Mouse (Mus musculus): ENCODE data around the gene Cacna2d1. TPM values are rescaled to one million over a fixed set of nuclear protein-coding genes. Genes with fewer than 3 reads are reported as not detected.

Gene Cacna2d1
- polyA plus RNA-seq, 1 experiment from 2014 or later: not detected

- Histone ChIP-seq H3K79me2 (ENCODE audit: inconsistent target) (no peaks in the 10 kb centered on the region), H3K27ac (no peak overlapping the region), H3K4me3 (ENCODE audit: inconsistent target) (no peak overlapping the region), H3K36me3 (ENCODE audit: inconsistent target) (no peaks in the 10 kb centered on the region)
- WGBS (ENCODE audit: missing documents): 56% methylated on average over 2 of the region's 2 CpGs
Measured at GRCm38 (mm10) chr5:16199816-16200215, 265.3 kb downstream of the Cacna2d1 start.

- 97% methylated on average over 2 of the region's 4 CpGs for WGBS (ENCODE audit: missing documents)
- H3K27ac ChIP-seq: no peak overlapping the region
- H3K4me3 ChIP-seq (ENCODE audit: inconsistent target): no peak overlapping the region
- H3K36me3 ChIP-seq (ENCODE audit: inconsistent target): no peaks in the 10 kb centered on the region
- no peaks in the 10 kb centered on the region for H3K79me2 ChIP-seq (ENCODE audit: inconsistent target)
Measured at GRCm38 (mm10) chr5:16221960-16222359, 287.5 kb downstream of the Cacna2d1 start.

- Histone ChIP-seq H3K36me3 (ENCODE audit: inconsistent target) (no peaks in the 10 kb centered on the region), H3K79me2 (ENCODE audit: inconsistent target) (no peaks in the 10 kb centered on the region), H3K4me3 (ENCODE audit: inconsistent target) (no peak overlapping the region), H3K27ac (no peak overlapping the region)
- WGBS (ENCODE audit: missing documents): 71% methylated on average over 2 of the region's 2 CpGs
Measured at GRCm38 (mm10) chr5:16225359-16225758, 290.9 kb downstream of the Cacna2d1 start.

GRCm38 (mm10) chr5:16229384-16229783 lies 294.9 kb downstream of the Cacna2d1 start:
- no peak overlapping the region for H3K4me3 ChIP-seq (ENCODE audit: inconsistent target)
- WGBS (ENCODE audit: missing documents): 100% methylated on average over 3 of the region's 3 CpGs
- H3K27ac ChIP-seq: no peak overlapping the region
- no peaks in the 10 kb centered on the region for H3K79me2 ChIP-seq (ENCODE audit: inconsistent target)
- H3K36me3 ChIP-seq (ENCODE audit: inconsistent target): no peaks in the 10 kb centered on the region

- Histone ChIP-seq H3K4me3 (ENCODE audit: inconsistent target) (no peak overlapping the region), H3K36me3 (ENCODE audit: inconsistent target) (no peaks in the 10 kb centered on the region), H3K27ac (no peak overlapping the region), H3K79me2 (ENCODE audit: inconsistent target) (no peaks in the 10 kb centered on the region)
- 89% methylated on average over 9 of the region's 9 CpGs for WGBS (ENCODE audit: missing documents)
Measured at GRCm38 (mm10) chr5:16231477-16231876, 297.0 kb downstream of the Cacna2d1 start.

- Histone ChIP-seq H3K4me3 (ENCODE audit: inconsistent target) (no peak overlapping the region), H3K36me3 (ENCODE audit: inconsistent target) (no peaks in the 10 kb centered on the region), H3K27ac (no peak overlapping the region), H3K79me2 (ENCODE audit: inconsistent target) (no peaks in the 10 kb centered on the region)
- 85% methylated on average over 6 of the region's 6 CpGs for WGBS (ENCODE audit: missing documents)
Measured at GRCm38 (mm10) chr5:16234891-16235290, 300.4 kb downstream of the Cacna2d1 start.

GRCm38 (mm10) chr5:16235864-16236263 lies 301.4 kb downstream of the Cacna2d1 start:
- Histone ChIP-seq H3K36me3 (ENCODE audit: inconsistent target) (no peaks in the 10 kb centered on the region), H3K4me3 (ENCODE audit: inconsistent target) (no peak overlapping the region), H3K79me2 (ENCODE audit: inconsistent target) (no peaks in the 10 kb centered on the region), H3K27ac (no peak overlapping the region)
- WGBS (ENCODE audit: missing documents): 94% methylated on average over 2 of the region's 2 CpGs

- Histone ChIP-seq H3K4me3 (ENCODE audit: inconsistent target) (no peak overlapping the region), H3K27ac (no peak overlapping the region), H3K79me2 (ENCODE audit: inconsistent target) (no peaks in the 10 kb centered on the region), H3K36me3 (ENCODE audit: inconsistent target) (no peaks in the 10 kb centered on the region)
- 85% methylated on average over 4 of the region's 4 CpGs for WGBS (ENCODE audit: missing documents)
Measured at GRCm38 (mm10) chr5:16236608-16237007, 302.1 kb downstream of the Cacna2d1 start.

GRCm38 (mm10) chr5:16237972-16238371 lies 303.5 kb downstream of the Cacna2d1 start:
- no peak overlapping the region for H3K27ac ChIP-seq
- 77% methylated on average over 5 of the region's 5 CpGs for WGBS (ENCODE audit: missing documents)
- no peak overlapping the region for H3K4me3 ChIP-seq (ENCODE audit: inconsistent target)
- H3K36me3 ChIP-seq (ENCODE audit: inconsistent target): no peaks in the 10 kb centered on the region
- no peaks in the 10 kb centered on the region for H3K79me2 ChIP-seq (ENCODE audit: inconsistent target)

- no peak overlapping the region for H3K4me3 ChIP-seq (ENCODE audit: inconsistent target)
- 95% methylated on average over 3 of the region's 3 CpGs for WGBS (ENCODE audit: missing documents)
- H3K27ac ChIP-seq: no peak overlapping the region
- no peaks in the 10 kb centered on the region for H3K79me2 ChIP-seq (ENCODE audit: inconsistent target)
- H3K36me3 ChIP-seq (ENCODE audit: inconsistent target): no peaks in the 10 kb centered on the region
Measured at GRCm38 (mm10) chr5:16240255-16240654, 305.8 kb downstream of the Cacna2d1 start.

- Histone ChIP-seq H3K4me3 (ENCODE audit: inconsistent target) (no peak overlapping the region), H3K79me2 (ENCODE audit: inconsistent target) (no peaks in the 10 kb centered on the region), H3K27ac (no peak overlapping the region), H3K36me3 (ENCODE audit: inconsistent target) (no peaks in the 10 kb centered on the region)
- WGBS (ENCODE audit: missing documents): 81% methylated on average over 2 of the region's 2 CpGs
Measured at GRCm38 (mm10) chr5:16243599-16243998, 309.1 kb downstream of the Cacna2d1 start.

GRCm38 (mm10) chr5:16252738-16253513 lies 318.4 kb downstream of the Cacna2d1 start:
- 92% methylated on average over 6 of the region's 6 CpGs for WGBS (ENCODE audit: missing documents)
- Histone ChIP-seq H3K79me2 (ENCODE audit: inconsistent target) (no peaks in the 10 kb centered on the region), H3K4me3 (ENCODE audit: inconsistent target) (no peak overlapping the region), H3K36me3 (ENCODE audit: inconsistent target) (no peaks in the 10 kb centered on the region), H3K27ac (no peak overlapping the region)

- 100% methylated on average over 1 of the region's 1 CpGs for WGBS (ENCODE audit: missing documents)
- no peaks in the 10 kb centered on the region for H3K36me3 ChIP-seq (ENCODE audit: inconsistent target)
- no peak overlapping the region for H3K27ac ChIP-seq
- H3K4me3 ChIP-seq (ENCODE audit: inconsistent target): no peak overlapping the region
- H3K79me2 ChIP-seq (ENCODE audit: inconsistent target): no peaks in the 10 kb centered on the region
Measured at GRCm38 (mm10) chr5:16253768-16254167, 319.3 kb downstream of the Cacna2d1 start.

- Histone ChIP-seq H3K27ac (no peak overlapping the region), H3K36me3 (ENCODE audit: inconsistent target) (no peaks in the 10 kb centered on the region), H3K79me2 (ENCODE audit: inconsistent target) (no peaks in the 10 kb centered on the region), H3K4me3 (ENCODE audit: inconsistent target) (no peak overlapping the region)
- 87% methylated on average over 6 of the region's 6 CpGs for WGBS (ENCODE audit: missing documents)
Measured at GRCm38 (mm10) chr5:16265385-16265784, 330.9 kb downstream of the Cacna2d1 start.

GRCm38 (mm10) chr5:16277058-16277457 lies 342.6 kb downstream of the Cacna2d1 start:
- no peaks in the 10 kb centered on the region for H3K79me2 ChIP-seq (ENCODE audit: inconsistent target)
- no peak overlapping the region for H3K27ac ChIP-seq
- no peaks in the 10 kb centered on the region for H3K36me3 ChIP-seq (ENCODE audit: inconsistent target)
- 100% methylated on average over 2 of the region's 2 CpGs for WGBS (ENCODE audit: missing documents)
- H3K4me3 ChIP-seq (ENCODE audit: inconsistent target): no peak overlapping the region

GRCm38 (mm10) chr5:16281229-16281628 lies 346.7 kb downstream of the Cacna2d1 start:
- no peaks in the 10 kb centered on the region for H3K36me3 ChIP-seq (ENCODE audit: inconsistent target)
- no peak overlapping the region for H3K4me3 ChIP-seq (ENCODE audit: inconsistent target)
- H3K79me2 ChIP-seq (ENCODE audit: inconsistent target): no peaks in the 10 kb centered on the region
- 92% methylated on average over 5 of the region's 5 CpGs for WGBS (ENCODE audit: missing documents)
- H3K27ac ChIP-seq: no peak overlapping the region
